Mouse (Mus musculus): Measurements from ENCODE around the gene Ajuba. TPM values are rescaled to one million over a fixed set of nuclear protein-coding genes. Genes with fewer than 3 reads are reported as not detected.
A peak's percentile ranks its signal among the peaks of the same experiment; 100 is the strongest.
"Not testable (repeated sequence)": the region's sequence is repeated elsewhere in the genome, so short reads cannot be mapped to it uniquely, and the experiment has no call there.

Ajuba gene
- total and polyA plus RNA-seq, 3 experiments, result not detected

DNA sequence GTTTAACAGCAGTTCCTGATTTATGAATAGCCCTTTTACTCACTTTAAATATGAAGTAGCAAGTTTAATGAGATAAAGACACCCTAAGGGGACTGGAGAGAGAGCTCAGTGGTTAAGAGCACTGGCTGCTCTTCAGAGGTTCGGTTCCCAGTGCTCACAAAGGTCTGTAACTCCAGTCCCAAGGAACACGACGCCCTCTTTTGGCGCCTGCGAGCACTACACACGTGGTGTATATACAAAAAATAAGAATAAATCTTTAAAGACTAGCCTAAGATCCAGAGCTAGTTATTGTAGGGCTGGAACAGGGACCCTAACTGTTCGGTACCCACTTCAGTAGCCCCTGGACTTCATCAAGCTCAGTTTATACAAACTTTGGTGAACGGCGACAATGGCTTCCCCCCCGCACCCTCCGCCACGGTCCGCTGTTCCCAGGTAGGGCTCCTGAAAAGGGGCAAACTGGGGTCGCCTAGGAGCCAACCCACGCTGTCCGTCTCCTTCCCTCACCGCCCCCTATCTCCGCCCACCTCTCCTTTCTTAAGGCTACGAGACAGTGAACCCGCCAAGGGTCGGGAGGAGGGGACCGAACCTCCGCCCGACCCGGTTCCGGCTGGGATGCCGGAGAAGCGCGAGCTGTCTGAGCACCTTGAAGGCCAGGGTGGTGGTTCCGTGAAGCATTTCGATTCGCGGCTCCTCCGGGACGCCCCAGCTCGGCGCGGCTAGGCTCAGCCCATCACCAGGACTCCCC is 40.0 kb upstream of the Ajuba start:
- DNase-seq (ENCODE audit: low spot score), result no peak
- no peak for TF ChIP-seq TAL1 (conservative IDR thresholded peaks at IDR 0.05; ENCODE audit: low read depth, low read length)
- no peak for TF ChIP-seq GATA1 (IDR thresholded peaks at IDR 0.05; ENCODE audit: borderline replicate concordance, low read length)
- no peak for TF ChIP-seq CTCF (IDR thresholded peaks at IDR 0.05; ENCODE audit: low read depth, low read length)
- TF ChIP-seq POLR2AphosphoS5 (IDR thresholded peaks at IDR 0.05; ENCODE audit: insufficient replicate concordance, low read depth, low read length), result no peak
- TF ChIP-seq GATA2 (IDR thresholded peaks at IDR 0.05; ENCODE audit: borderline replicate concordance, low read depth, low read length), result no peak

GRCm38 (mm10) chr14:54616226-54616825 is 39.0 kb upstream of the Ajuba start:
- H3K4me1 ChIP-seq (ENCODE audit: insufficient read depth, low read depth, low read length), result peaks cover 14% of the 10 kb centered on the region
- H3K36me3 ChIP-seq (replicated peaks), result peaks cover 44% of the 10 kb centered on the region
- H3K4me3 ChIP-seq (ENCODE audit: low read depth, low read length), result no peak overlapping the region; the same call in 1 of the 2 replicates
- ATAC-seq (ENCODE audit: extremely low read depth, insufficient number of reproducible peaks, low FRiP score, poor library complexity, severe bottlenecking) (no peak), DNase-seq (ENCODE audit: low spot score) (no peak)
- no peaks in the 10 kb centered on the region for H3K27me3 ChIP-seq (ENCODE audit: insufficient read depth, low read length)
- TF ChIP-seq POLR2AphosphoS5 (IDR thresholded peaks at IDR 0.05; ENCODE audit: insufficient replicate concordance, low read depth, low read length), result no peak
- no peak for TF ChIP-seq TAL1 (conservative IDR thresholded peaks at IDR 0.05; ENCODE audit: low read depth, low read length)
- TF ChIP-seq GATA1 (IDR thresholded peaks at IDR 0.05; ENCODE audit: borderline replicate concordance, low read length), result no peak
- TF ChIP-seq GATA2 (IDR thresholded peaks at IDR 0.05; ENCODE audit: borderline replicate concordance, low read depth, low read length), result no peak
- TF ChIP-seq CTCF (IDR thresholded peaks at IDR 0.05; ENCODE audit: low read depth, low read length), result no peak
- H3K9me3 ChIP-seq (replicated peaks), result no peaks in the 10 kb centered on the region; the same call in 1 of the 2 replicates

More for the DNA sequence above, 40.0 kb upstream of the Ajuba start:
- Histone ChIP-seq H3K27me3 (ENCODE audit: insufficient read depth, low read length) (no peaks in the 10 kb centered on the region), H3K9me3 (replicated peaks) (no peaks in the 10 kb centered on the region; the same call in 1 of the 2 replicates), H3K36me3 (replicated peaks) (peaks cover 34% of the 10 kb centered on the region), H3K4me1 (ENCODE audit: insufficient read depth, low read depth, low read length) (peaks cover 16% of the 10 kb centered on the region), H3K4me3 (ENCODE audit: low read depth, low read length) (peak overlapping the region; percentile 77)
- no peak for ATAC-seq (ENCODE audit: extremely low read depth, insufficient number of reproducible peaks, low FRiP score, poor library complexity, severe bottlenecking)

- not testable (repeated sequence) for H3K4me3 ChIP-seq (ENCODE audit: low read depth, low read length); H3K9me3 ChIP-seq (replicated peaks); DNase-seq (ENCODE audit: low spot score); H3K27me3 ChIP-seq (ENCODE audit: insufficient read depth, low read length); ATAC-seq (ENCODE audit: extremely low read depth, insufficient number of reproducible peaks, low FRiP score, poor library complexity, severe bottlenecking)
- peaks cover 59% of the 10 kb centered on the region for H3K36me3 ChIP-seq (replicated peaks)
- H3K4me1 ChIP-seq (ENCODE audit: insufficient read depth, low read depth, low read length), result peaks cover 16% of the 10 kb centered on the region
Measured at GRCm38 (mm10) chr14:54614130-54614529, 36.8 kb upstream of the Ajuba start.

DNA sequence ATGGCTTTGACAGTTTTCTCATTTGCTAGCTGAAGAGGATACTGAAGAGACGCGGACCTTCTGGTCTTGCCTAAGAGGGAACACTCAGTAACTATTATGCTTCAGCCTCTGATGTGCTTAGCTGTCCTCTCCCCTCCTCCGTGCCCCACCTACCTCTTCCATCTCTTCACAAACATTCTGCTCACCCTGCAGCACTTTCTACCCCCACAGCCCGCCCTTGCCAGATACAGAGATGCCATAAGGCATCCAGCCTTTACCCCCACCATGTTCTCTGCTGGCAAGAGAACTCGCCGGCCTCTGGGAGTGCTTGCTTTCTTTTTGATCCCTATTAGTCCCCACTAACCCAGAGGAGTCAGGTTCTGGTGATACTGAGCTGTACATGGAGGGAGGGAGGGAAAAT is 33.3 kb upstream of the Ajuba start:
- ATAC-seq (ENCODE audit: extremely low read depth, insufficient number of reproducible peaks, low FRiP score, poor library complexity, severe bottlenecking) (no peak), DNase-seq (ENCODE audit: low spot score) (no peak)
- no peak overlapping the region for H3K4me3 ChIP-seq (ENCODE audit: low read depth, low read length)
- H3K36me3 ChIP-seq (replicated peaks), result peaks cover 53% of the 10 kb centered on the region
- no peaks in the 10 kb centered on the region for H3K9me3 ChIP-seq (replicated peaks)
- TF ChIP-seq GATA2 (IDR thresholded peaks at IDR 0.05; ENCODE audit: borderline replicate concordance, low read depth, low read length), result no peak
- no peak for TF ChIP-seq TAL1 (conservative IDR thresholded peaks at IDR 0.05; ENCODE audit: low read depth, low read length)
- no peak for TF ChIP-seq GATA1 (IDR thresholded peaks at IDR 0.05; ENCODE audit: borderline replicate concordance, low read length)
- TF ChIP-seq CTCF (IDR thresholded peaks at IDR 0.05; ENCODE audit: low read depth, low read length), result no peak
- no peak for TF ChIP-seq POLR2AphosphoS5 (IDR thresholded peaks at IDR 0.05; ENCODE audit: insufficient replicate concordance, low read depth, low read length)
- H3K27me3 ChIP-seq (ENCODE audit: insufficient read depth, low read length), result no peaks in the 10 kb centered on the region
- peaks cover 19% of the 10 kb centered on the region for H3K4me1 ChIP-seq (ENCODE audit: insufficient read depth, low read depth, low read length)

DNA sequence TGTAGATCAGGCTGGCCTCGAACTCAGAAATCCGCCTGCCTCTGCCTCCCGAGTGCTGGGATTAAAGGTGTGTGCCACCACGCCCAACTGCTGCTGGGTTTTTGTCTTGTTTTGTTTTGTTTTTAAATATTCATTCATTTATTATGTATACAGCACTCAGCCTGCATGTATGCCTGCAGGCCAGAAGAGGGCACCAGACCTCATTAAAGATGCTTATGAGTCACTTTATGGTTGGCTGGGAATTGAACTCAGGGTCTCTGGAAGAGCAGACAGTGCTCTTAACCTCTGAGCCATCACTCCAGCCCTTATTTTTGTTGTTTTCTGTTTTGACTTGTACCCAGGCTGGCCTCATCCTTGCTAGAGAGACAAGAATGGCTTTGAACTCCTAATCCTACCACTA is 32.6 kb upstream of the Ajuba start:
- Histone ChIP-seq H3K36me3 (replicated peaks) (peaks cover 46% of the 10 kb centered on the region), H3K4me3 (ENCODE audit: low read depth, low read length) (no peak overlapping the region), H3K4me1 (ENCODE audit: insufficient read depth, low read depth, low read length) (peaks cover 19% of the 10 kb centered on the region), H3K27me3 (ENCODE audit: insufficient read depth, low read length) (no peaks in the 10 kb centered on the region), H3K9me3 (replicated peaks) (no peaks in the 10 kb centered on the region)
- ATAC-seq (ENCODE audit: extremely low read depth, insufficient number of reproducible peaks, low FRiP score, poor library complexity, severe bottlenecking) (no peak), DNase-seq (ENCODE audit: low spot score) (no peak)
- TF ChIP-seq POLR2AphosphoS5 (IDR thresholded peaks at IDR 0.05; ENCODE audit: insufficient replicate concordance, low read depth, low read length), result no peak
- TF ChIP-seq CTCF (IDR thresholded peaks at IDR 0.05; ENCODE audit: low read depth, low read length), result peak; percentile 58

DNA sequence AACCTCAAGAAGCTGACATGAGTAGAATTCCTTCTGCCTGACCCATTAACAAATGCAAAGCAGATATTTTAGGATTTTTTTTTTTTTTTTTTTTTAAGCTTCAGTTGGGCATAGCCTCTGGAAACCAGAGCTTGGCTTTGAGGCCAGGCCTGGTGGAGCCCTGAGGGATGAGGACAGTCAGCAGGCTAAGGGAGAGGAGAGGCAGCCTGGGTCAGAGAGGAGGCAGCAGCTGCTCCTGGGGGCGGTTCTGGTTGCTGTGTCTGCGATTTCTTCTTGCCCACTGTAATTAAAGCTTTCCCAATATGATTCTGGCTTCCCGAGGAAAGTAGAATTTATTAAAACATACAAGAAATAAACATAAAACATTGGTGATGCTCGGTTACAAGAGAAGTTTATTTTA is 31.9 kb upstream of the Ajuba start:
- Histone ChIP-seq H3K4me3 (ENCODE audit: low read depth, low read length) (no peak overlapping the region), H3K4me1 (ENCODE audit: insufficient read depth, low read depth, low read length) (peaks cover 23% of the 10 kb centered on the region), H3K27me3 (ENCODE audit: insufficient read depth, low read length) (no peaks in the 10 kb centered on the region), H3K36me3 (replicated peaks) (peaks cover 39% of the 10 kb centered on the region), H3K9me3 (replicated peaks) (no peaks in the 10 kb centered on the region)
- ATAC-seq (ENCODE audit: extremely low read depth, insufficient number of reproducible peaks, low FRiP score, poor library complexity, severe bottlenecking), result no peak
- TF ChIP-seq TAL1 (conservative IDR thresholded peaks at IDR 0.05; ENCODE audit: low read depth, low read length) (no peak), POLR2AphosphoS5 (IDR thresholded peaks at IDR 0.05; ENCODE audit: insufficient replicate concordance, low read depth, low read length) (no peak), GATA2 (IDR thresholded peaks at IDR 0.05; ENCODE audit: borderline replicate concordance, low read depth, low read length) (no peak), GATA1 (IDR thresholded peaks at IDR 0.05; ENCODE audit: borderline replicate concordance, low read length) (no peak), CTCF (IDR thresholded peaks at IDR 0.05; ENCODE audit: low read depth, low read length) (no peak)
- DNase-seq (ENCODE audit: low spot score), result no peak
